Mouse (Mus musculus) G1E (cell line): ENCODE results near the gene Igf2bp2. TPM values are rescaled to one million over a fixed set of nuclear protein-coding genes. Genes with fewer than 3 reads are reported as not detected.

Experiments used
- ATAC-seq: 2 replicates; pipeline ENCODE4 v1.8.0; 2016; ENCODE audit warnings: mild to moderate bottlenecking; ENCODE audit not compliant: insufficient number of reproducible peaks, poor library complexity, low FRiP score, severe bottlenecking; ENCODE audit errors: extremely low read depth
- DNase-seq: peaks from one replicate; pipeline ENCODE4 v3.0.0; 2012; ENCODE audit warnings: low spot score
- H3K27me3 ChIP-seq: 2 replicates; pipeline ENCODE4 v1.6.1; 2012; ENCODE audit warnings: mild to moderate bottlenecking, low read length, inconsistent platforms; ENCODE audit not compliant: insufficient read depth
- H3K36me3 ChIP-seq: replicated peaks from 2 replicates; pipeline ENCODE3; 2012; ENCODE audit warnings: mild to moderate bottlenecking, inconsistent platforms
- H3K4me1 ChIP-seq: 2 replicates; pipeline ENCODE4 v1.6.1; 2012; ENCODE audit warnings: low read depth, low read length, inconsistent platforms, mixed read lengths; ENCODE audit not compliant: insufficient read depth
- H3K4me3 ChIP-seq: 2 replicates; pipeline ENCODE4 v1.5.1; 2012; ENCODE audit warnings: low read depth, mild to moderate bottlenecking, inconsistent platforms, low read length, moderate library complexity, mixed read lengths
- H3K9me3 ChIP-seq: replicated peaks from 2 replicates; pipeline ENCODE4 v1.6.1; 2012; ENCODE audit warnings: inconsistent platforms
- CTCF ChIP-seq: IDR thresholded peaks from 2 replicates; pipeline ENCODE4 v1.5.1; 2012; ENCODE audit warnings: low read depth, low read length, inconsistent platforms, mixed read lengths
- GATA1 ChIP-seq: IDR thresholded peaks from 2 replicates; pipeline ENCODE4 v1.6.1; 2012; ENCODE audit warnings: borderline replicate concordance, low read length, inconsistent platforms, mixed read lengths
- GATA2 ChIP-seq: IDR thresholded peaks from 2 replicates; pipeline ENCODE4 v1.6.1; 2012; ENCODE audit warnings: low read depth, low read length, inconsistent platforms, borderline replicate concordance
- POLR2AphosphoS5 ChIP-seq: IDR thresholded peaks from 2 replicates; pipeline ENCODE4 v1.6.1; 2012; ENCODE audit warnings: low read depth, low read length, inconsistent platforms; ENCODE audit not compliant: insufficient replicate concordance
- TAL1 ChIP-seq: conservative IDR thresholded peaks from 2 replicates; pipeline ENCODE4 v1.6.1; 2012; ENCODE audit warnings: low read depth, low read length, inconsistent platforms, mixed read lengths
- polyA plus RNA-seq: library from polyadenylated mRNA; stranded (reverse); fragments of >175 nt; gene quantifications from 2 replicates; pipeline ENCODE4 v1.2.3, GENCODE M21; 2012
- total RNA-seq, 2 experiments: library from RNA; stranded (forward) in 1 of 2; stranded (reverse) in 1 of 2; fragments of 200-1000 nt in 1 of 2; fragments of >200 nt in 1 of 2; fragmentation: Nextera tagmentation in 1 of 2; gene quantifications; 2 replicates each; pipeline ENCODE4 v1.2.3; 2014 to 2017

Gene Igf2bp2
- total and polyA plus RNA-seq, 3 experiments, result 0.24 to 1.1 (median 0.87) TPM

DNA sequence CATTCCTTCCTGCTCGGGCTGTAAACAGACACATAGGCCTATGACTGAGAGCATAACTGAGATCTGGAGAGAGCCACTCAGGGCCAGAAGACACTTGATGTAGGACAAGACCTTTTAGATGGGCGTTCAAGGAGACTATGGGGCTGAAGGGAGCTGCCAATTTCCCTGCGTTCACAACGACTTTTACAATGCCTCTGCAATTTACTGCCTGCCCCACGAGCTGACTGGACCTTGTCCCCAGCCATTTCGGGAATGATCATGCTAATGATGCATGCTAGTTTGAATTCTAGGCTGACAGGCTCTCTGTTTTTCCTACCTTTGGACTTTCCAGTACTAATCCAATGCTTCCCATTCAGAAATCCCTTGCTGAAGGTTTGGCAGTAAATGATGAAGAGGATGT is 22.2 kb downstream of the Igf2bp2 start:
- no peak for DNase-seq
- TF ChIP-seq CTCF, result no peak
- TF ChIP-seq TAL1, result no peak
- TF ChIP-seq GATA1, result no peak
- TF ChIP-seq POLR2AphosphoS5, result no peak
- TF ChIP-seq GATA2, result no peak
- Histone ChIP-seq H3K9me3 (no peaks in the 10 kb centered on the region), H3K27me3 (peaks cover 2% of the 10 kb centered on the region; the same call in 1 of the 2 replicates), H3K36me3 (no peaks in the 10 kb centered on the region), H3K4me1 (no peaks in the 10 kb centered on the region), H3K4me3 (no peak overlapping the region)
- no peak for ATAC-seq

DNA sequence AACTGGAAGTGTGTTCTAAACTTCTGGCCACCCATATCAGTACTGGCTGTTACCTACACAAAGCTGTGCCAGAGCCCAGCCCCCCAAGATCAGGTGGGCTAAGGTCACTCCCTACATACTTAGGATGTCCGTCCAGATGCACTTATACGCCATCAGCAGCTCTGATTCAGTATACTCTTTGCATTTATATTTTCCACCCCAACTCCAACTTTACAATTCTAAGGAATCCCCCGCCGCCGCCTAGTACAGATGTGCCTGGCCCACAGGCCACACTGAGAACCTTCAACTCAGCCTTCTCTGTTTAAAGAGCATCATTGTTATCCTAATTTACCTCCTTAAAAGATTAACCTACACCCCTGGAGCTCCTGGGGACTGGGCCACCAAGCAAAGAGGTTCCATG is 23.3 kb downstream of the Igf2bp2 start:
- no peak for DNase-seq
- Histone ChIP-seq H3K36me3 (no peaks in the 10 kb centered on the region), H3K27me3 (no peaks in the 10 kb centered on the region), H3K4me3 (no peak overlapping the region), H3K9me3 (no peaks in the 10 kb centered on the region), H3K4me1 (no peaks in the 10 kb centered on the region)
- TF ChIP-seq POLR2AphosphoS5 (no peak), GATA1 (no peak), GATA2 (no peak), TAL1 (no peak), CTCF (no peak)
- ATAC-seq, result no peak

DNA sequence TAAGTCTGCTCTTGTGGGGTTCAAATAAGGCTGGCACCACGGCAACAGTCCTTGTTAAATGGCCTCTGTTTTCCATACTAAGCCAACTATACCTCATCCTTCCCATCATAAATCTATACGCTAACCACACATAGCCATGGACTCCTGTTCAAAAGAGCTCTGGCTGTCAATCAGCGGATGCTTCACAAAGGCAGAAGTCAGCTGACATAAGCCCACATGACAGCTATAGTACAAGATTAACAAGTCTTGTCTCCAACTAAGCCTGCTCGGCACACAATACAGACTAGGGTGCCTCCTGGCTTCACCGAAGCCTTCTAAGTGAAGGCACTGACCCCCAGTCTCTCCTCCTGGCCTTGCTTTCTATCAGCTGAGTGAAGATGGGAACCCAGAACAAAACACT is 26.9 kb downstream of the Igf2bp2 start:
- DNase-seq (no peak), ATAC-seq (no peak)
- H3K9me3 ChIP-seq, result no peaks in the 10 kb centered on the region
- no peaks in the 10 kb centered on the region; the same call in 1 of the 2 replicates for H3K4me1 ChIP-seq
- H3K4me3 ChIP-seq, result no peak overlapping the region
- TF ChIP-seq GATA2 (no peak), TAL1 (no peak), POLR2AphosphoS5 (no peak), CTCF (no peak), GATA1 (no peak)
- peaks cover 3% of the 10 kb centered on the region for H3K27me3 ChIP-seq
- no peaks in the 10 kb centered on the region for H3K36me3 ChIP-seq

DNA sequence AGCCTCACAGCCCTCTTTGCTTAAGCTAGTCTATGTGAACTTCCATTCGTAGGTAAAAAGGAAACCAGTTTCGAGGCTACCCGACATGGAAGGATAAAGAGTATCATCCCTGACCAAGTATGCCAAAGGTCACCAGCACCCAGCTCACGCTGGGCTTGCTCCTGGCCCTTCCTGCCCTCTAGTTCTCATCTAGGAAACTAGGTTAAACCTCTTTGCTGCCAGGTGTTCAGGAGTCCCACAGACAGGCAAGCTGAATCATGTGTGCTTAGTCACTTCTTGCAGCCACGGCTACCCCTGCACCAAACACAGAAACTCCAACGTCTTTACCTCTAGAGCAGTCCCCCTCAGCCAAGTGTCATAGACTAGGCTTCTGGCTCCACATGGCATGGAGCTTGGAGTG is 31.8 kb downstream of the Igf2bp2 start:
- H3K27me3 ChIP-seq, result peaks cover 8% of the 10 kb centered on the region
- H3K9me3 ChIP-seq, result no peaks in the 10 kb centered on the region; the same call in 1 of the 2 replicates
- H3K4me3 ChIP-seq, result no peak overlapping the region
- no peak for TF ChIP-seq GATA1
- TF ChIP-seq CTCF, result no peak
- no peak for TF ChIP-seq TAL1
- no peak for TF ChIP-seq POLR2AphosphoS5
- TF ChIP-seq GATA2, result no peak
- ATAC-seq (no peak), DNase-seq (no peak)
- H3K4me1 ChIP-seq, result no peaks in the 10 kb centered on the region; the same call in 1 of the 2 replicates
- no peaks in the 10 kb centered on the region for H3K36me3 ChIP-seq

DNA sequence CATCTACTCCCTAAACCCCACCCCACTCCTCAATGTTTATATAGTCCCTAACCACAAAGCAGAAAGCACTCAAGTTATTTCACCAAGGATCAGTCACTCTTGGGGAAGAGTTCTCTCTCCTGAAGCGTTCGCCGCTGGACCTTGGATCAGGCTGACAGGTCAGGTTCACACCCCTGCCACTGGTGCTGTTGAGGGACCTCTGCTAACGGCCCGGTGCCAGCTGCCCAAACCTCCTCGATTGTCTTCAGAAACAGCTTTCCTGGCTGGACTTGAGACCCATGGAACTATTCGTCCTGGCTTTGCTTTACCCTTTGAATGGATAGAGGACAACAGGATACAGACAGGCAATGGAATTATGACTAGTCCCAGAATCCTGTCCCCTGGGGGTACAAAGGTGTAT is 33.6 kb downstream of the Igf2bp2 start:
- Histone ChIP-seq H3K9me3 (no peaks in the 10 kb centered on the region; the same call in 1 of the 2 replicates), H3K4me1 (no peaks in the 10 kb centered on the region; the same call in 1 of the 2 replicates), H3K27me3 (peaks cover 12% of the 10 kb centered on the region), H3K36me3 (no peaks in the 10 kb centered on the region), H3K4me3 (no peak overlapping the region)
- TF ChIP-seq POLR2AphosphoS5, result no peak
- TF ChIP-seq GATA1, result no peak
- no peak for TF ChIP-seq TAL1
- TF ChIP-seq GATA2, result no peak
- TF ChIP-seq CTCF, result no peak
- DNase-seq (no peak), ATAC-seq (no peak)

DNA sequence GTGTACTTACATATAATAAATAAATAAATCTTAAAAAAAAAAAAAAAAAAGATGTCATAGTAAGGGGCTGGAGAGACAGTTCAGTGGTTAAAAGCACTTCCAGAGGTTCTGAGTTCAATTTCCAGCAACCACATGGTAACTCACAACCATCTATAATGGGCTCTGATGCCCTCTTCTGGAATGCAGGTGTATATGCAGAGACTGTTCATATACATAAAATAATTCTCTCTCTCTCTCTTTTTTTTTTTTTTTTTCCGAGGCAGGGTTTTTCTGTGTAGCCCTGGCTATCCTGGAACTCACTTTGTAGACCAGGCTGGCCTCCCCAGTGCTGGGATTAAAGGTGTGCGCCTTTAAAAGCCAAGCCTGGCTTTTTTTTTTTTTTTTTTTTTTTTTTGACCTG is 34.5 kb downstream of the Igf2bp2 start:
- H3K27me3 ChIP-seq, result peaks cover 12% of the 10 kb centered on the region
- TF ChIP-seq TAL1 (no peak), GATA2 (no peak), POLR2AphosphoS5 (no peak), CTCF (no peak), GATA1 (no peak)
- DNase-seq, result no peak
- no peak for ATAC-seq
- H3K4me3 ChIP-seq, result no peak overlapping the region
- no peaks in the 10 kb centered on the region for H3K36me3 ChIP-seq
- no peaks in the 10 kb centered on the region; the same call in 1 of the 2 replicates for H3K4me1 ChIP-seq
- H3K9me3 ChIP-seq, result no peaks in the 10 kb centered on the region; the same call in 1 of the 2 replicates

DNA sequence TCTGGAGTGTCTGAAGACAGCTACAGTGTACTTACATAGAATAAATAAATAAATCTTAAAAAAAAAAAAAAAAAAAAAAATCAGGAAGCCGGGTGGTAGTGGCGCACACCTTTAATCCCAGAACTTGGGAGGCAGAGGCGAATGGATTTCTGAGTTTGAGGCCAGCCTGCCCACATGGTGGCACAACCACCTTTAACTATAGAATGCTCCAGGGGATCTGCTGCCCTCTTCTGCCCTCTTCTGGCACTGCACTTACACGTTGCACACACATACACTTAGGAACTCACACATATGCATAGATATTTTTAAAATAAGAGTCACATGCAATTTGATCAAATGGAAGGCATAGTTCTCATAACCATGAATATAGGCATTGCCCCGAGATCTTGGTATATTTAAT is 35.3 kb downstream of the Igf2bp2 start:
- Histone ChIP-seq H3K4me3 (no peak overlapping the region), H3K27me3 (peaks cover 12% of the 10 kb centered on the region), H3K4me1 (no peaks in the 10 kb centered on the region; the same call in 1 of the 2 replicates), H3K36me3 (no peaks in the 10 kb centered on the region), H3K9me3 (no peaks in the 10 kb centered on the region; the same call in 1 of the 2 replicates)
- DNase-seq (no peak), ATAC-seq (no peak)
- TF ChIP-seq GATA2 (no peak), GATA1 (no peak), CTCF (no peak), TAL1 (no peak), POLR2AphosphoS5 (no peak)
